Mouse (Mus musculus) G1E (cell line): Measurements from ENCODE around the gene Zfp219.
"Not testable (repeated sequence)": the region's sequence is repeated elsewhere in the genome, so short reads cannot be mapped to it uniquely, and the experiment has no call there.

Source experiments
- CTCF ChIP-seq: IDR thresholded peaks from 2 replicates; pipeline ENCODE4 v1.5.1; 2012; ENCODE audit warnings: low read depth, low read length, inconsistent platforms, mixed read lengths
- GATA2 ChIP-seq: IDR thresholded peaks from 2 replicates; pipeline ENCODE4 v1.6.1; 2012; ENCODE audit warnings: low read depth, low read length, inconsistent platforms, borderline replicate concordance
- TAL1 ChIP-seq: conservative IDR thresholded peaks from 2 replicates; pipeline ENCODE4 v1.6.1; 2012; ENCODE audit warnings: low read depth, low read length, inconsistent platforms, mixed read lengths

DNA sequence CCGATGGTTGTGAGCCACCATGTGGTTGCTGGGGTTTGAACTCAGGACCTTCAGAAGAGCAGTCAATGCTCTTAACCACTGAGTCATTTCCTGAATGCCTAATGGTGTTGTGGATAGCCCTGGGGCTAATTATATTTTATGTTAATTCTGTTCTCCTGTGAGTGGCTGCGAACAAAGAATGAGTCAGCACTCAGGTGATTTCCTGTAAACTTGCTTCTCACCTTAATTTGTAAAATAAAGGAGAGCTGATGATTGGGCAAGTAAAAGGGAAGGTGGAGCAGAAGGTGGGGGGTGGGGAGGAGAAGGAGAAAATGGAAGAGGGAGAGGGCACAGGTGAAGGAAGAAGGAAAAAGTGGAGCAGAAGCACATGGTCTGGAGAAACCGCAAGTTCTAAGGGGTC is 32.2 kb upstream of the Zfp219 start:
- not testable (repeated sequence) for TF ChIP-seq CTCF, TAL1, GATA2
